Mouse (Mus musculus): ENCODE measurements around the gene Cacnb4. TPM values are rescaled to one million over a fixed set of nuclear protein-coding genes. Genes with fewer than 3 reads are reported as not detected.

Gene Cacnb4
- polyA plus RNA-seq, 1 experiment from 2014 or later = 6.6 TPM

- WGBS = 43% methylated on average over 8 of the region's 8 CpGs
- Histone ChIP-seq H3K27me3 (no peaks in the 10 kb centered on the region), H3K4me3 (peak overlapping the region; percentile 95), H3K27ac (no peak overlapping the region), H3K4me2 (peak overlapping the region; percentile 68), H3K4me1 (peaks cover 34% of the 10 kb centered on the region), H3K9ac (peak overlapping the region; percentile 93), H3K9me3 (replicated peaks) (no peaks in the 10 kb centered on the region; the same call in 1 of the 2 replicates), H3K36me3 (ENCODE audit: poor library complexity, severe bottlenecking) (no peaks in the 10 kb centered on the region)
- ATAC-seq = no peak
Measured at GRCm38 (mm10) chr2:52422871-52423610, 253.6 kb downstream of the Cacnb4 start.

DNA sequence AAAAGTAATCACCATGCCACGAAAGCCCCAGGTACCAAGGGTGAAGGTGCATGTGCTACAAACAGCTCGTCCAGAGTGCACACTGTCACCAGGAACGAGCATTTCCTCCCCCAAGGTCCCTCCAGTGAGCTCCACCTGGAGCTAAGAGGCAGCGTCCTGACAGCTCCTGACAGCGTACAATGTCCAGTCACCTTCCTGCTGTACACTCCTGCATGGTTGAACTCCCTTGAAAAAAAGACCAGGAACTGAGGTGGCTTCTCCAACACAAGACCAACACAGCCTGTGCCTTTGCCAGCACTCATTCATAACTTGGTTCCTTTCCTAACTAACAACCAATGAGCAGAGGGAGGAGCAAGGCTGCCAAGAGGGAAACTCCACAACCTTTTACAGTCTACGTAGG is 255.4 kb downstream of the Cacnb4 start:
- peaks cover 9% of the 10 kb centered on the region for H3K9me3 ChIP-seq (replicated peaks)
- WGBS = 58% methylated on average over 6 of the region's 6 CpGs
- H3K27ac ChIP-seq = no peak overlapping the region
- H3K4me3 ChIP-seq = no peak overlapping the region
- H3K4me1 ChIP-seq = peaks cover 34% of the 10 kb centered on the region
- H3K36me3 ChIP-seq (ENCODE audit: poor library complexity, severe bottlenecking) = peaks cover 10% of the 10 kb centered on the region
- H3K27me3 ChIP-seq = no peaks in the 10 kb centered on the region
- H3K9ac ChIP-seq = no peak overlapping the region
- no peak for ATAC-seq
- peak overlapping the region; percentile 8; the same call in 1 of the 2 replicates for H3K4me2 ChIP-seq

GRCm38 (mm10) chr2:52420001-52420710 is 256.5 kb downstream of the Cacnb4 start:
- H3K9ac ChIP-seq = no peak overlapping the region
- H3K9me3 ChIP-seq (replicated peaks) = peaks cover 16% of the 10 kb centered on the region
- 96% methylated on average over 7 of the region's 7 CpGs for WGBS
- no peak overlapping the region for H3K4me3 ChIP-seq
- no peak overlapping the region for H3K4me2 ChIP-seq
- H3K27me3 ChIP-seq = no peaks in the 10 kb centered on the region
- H3K4me1 ChIP-seq = peaks cover 29% of the 10 kb centered on the region
- peaks cover 21% of the 10 kb centered on the region for H3K36me3 ChIP-seq (ENCODE audit: poor library complexity, severe bottlenecking)
- H3K27ac ChIP-seq = no peak overlapping the region
- ATAC-seq = no peak

DNA sequence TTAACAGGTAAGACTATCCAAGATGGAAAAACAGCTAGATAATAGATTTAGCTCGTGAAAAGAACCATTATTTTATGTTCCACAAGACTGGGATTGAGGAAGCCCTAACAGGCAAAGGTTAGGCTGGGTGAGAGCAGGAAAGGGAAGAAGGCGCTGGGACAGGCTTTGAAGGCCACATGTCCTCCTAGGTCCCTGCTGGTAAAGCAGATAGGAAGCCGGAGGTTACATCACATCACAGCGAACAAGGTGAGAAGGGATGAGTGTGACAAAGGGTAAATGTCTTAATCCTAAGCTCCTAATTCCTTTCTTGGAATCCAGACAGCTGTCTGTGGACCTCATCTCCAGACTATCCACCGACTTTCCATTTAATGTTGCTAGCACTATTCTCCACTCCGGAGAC is 257.3 kb downstream of the Cacnb4 start:
- WGBS = 92% methylated on average over 6 of the region's 6 CpGs

GRCm38 (mm10) chr2:52412524-52413037 is 264.1 kb downstream of the Cacnb4 start:
- peaks cover 44% of the 10 kb centered on the region for H3K9me3 ChIP-seq (replicated peaks)
- H3K36me3 ChIP-seq (ENCODE audit: poor library complexity, severe bottlenecking) = peaks cover 87% of the 10 kb centered on the region
- no peak for ATAC-seq
- H3K4me3 ChIP-seq = no peak overlapping the region
- no peak overlapping the region for H3K27ac ChIP-seq
- no peak overlapping the region for H3K9ac ChIP-seq
- H3K27me3 ChIP-seq = no peaks in the 10 kb centered on the region
- WGBS = 99% methylated on average over 5 of the region's 5 CpGs
- H3K4me1 ChIP-seq = no peaks in the 10 kb centered on the region
- H3K4me2 ChIP-seq = no peak overlapping the region

More for the DNA sequence above, 257.3 kb downstream of the Cacnb4 start:
- no peak overlapping the region for H3K27ac ChIP-seq
- H3K9me3 ChIP-seq (replicated peaks) = peaks cover 16% of the 10 kb centered on the region
- peaks cover 29% of the 10 kb centered on the region for H3K4me1 ChIP-seq
- no peak overlapping the region for H3K4me2 ChIP-seq
- H3K36me3 ChIP-seq (ENCODE audit: poor library complexity, severe bottlenecking) = peaks cover 29% of the 10 kb centered on the region
- H3K9ac ChIP-seq = no peak overlapping the region
- no peak overlapping the region for H3K4me3 ChIP-seq
- ATAC-seq = no peak
- no peaks in the 10 kb centered on the region for H3K27me3 ChIP-seq

DNA sequence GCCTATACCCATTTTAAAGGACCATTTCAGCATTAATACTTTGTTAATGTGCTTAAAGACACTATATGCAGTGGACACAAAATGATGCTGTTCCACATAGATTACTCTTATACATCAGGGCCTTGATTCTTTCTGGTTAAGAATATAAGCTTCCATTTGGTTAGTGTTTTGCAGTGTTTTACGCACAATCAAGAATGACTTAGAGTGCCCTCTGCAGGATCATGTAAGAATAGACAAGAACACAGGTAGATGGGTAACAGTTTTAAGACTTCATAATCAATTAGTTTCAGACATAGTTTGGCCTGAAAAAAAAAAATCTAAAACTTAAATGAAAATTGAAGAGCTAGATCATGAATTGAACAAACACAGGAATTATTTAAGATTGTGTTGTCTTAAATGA is 270.2 kb downstream of the Cacnb4 start:
- Histone ChIP-seq H3K4me3 (no peak overlapping the region), H3K36me3 (ENCODE audit: poor library complexity, severe bottlenecking) (peaks cover 82% of the 10 kb centered on the region), H3K27ac (no peak overlapping the region), H3K4me1 (no peaks in the 10 kb centered on the region), H3K27me3 (no peaks in the 10 kb centered on the region), H3K9me3 (replicated peaks) (peaks cover 24% of the 10 kb centered on the region), H3K9ac (no peak overlapping the region), H3K4me2 (no peak overlapping the region)
- ATAC-seq = no peak
- WGBS = 94% methylated on average over 1 of the region's 1 CpGs

DNA sequence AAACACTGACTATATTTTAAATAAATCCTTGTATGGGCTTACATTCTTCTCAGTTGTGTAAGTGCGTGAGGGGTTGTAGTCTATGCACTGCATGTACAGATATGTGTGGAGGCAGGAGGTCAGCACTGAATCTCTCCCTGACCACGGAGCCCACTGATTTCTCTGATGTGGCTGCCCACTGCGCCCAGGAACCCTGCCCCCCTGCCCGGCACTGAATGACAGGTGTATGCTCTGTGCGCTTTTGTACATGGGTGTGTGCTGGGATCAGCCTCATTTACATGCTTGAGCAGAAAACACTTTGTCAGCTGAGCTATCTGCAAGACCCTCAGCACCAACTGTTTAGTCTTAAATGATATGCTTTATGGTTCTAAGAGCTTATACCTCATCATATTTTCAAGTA is 271.4 kb downstream of the Cacnb4 start:
- Histone ChIP-seq H3K4me3 (no peak overlapping the region), H3K4me2 (no peak overlapping the region), H3K27me3 (no peaks in the 10 kb centered on the region), H3K9me3 (replicated peaks) (peaks cover 13% of the 10 kb centered on the region), H3K36me3 (ENCODE audit: poor library complexity, severe bottlenecking) (peaks cover 75% of the 10 kb centered on the region), H3K27ac (no peak overlapping the region), H3K4me1 (no peaks in the 10 kb centered on the region), H3K9ac (no peak overlapping the region)
- 91% methylated on average over 5 of the region's 5 CpGs for WGBS
- no peak for ATAC-seq

DNA sequence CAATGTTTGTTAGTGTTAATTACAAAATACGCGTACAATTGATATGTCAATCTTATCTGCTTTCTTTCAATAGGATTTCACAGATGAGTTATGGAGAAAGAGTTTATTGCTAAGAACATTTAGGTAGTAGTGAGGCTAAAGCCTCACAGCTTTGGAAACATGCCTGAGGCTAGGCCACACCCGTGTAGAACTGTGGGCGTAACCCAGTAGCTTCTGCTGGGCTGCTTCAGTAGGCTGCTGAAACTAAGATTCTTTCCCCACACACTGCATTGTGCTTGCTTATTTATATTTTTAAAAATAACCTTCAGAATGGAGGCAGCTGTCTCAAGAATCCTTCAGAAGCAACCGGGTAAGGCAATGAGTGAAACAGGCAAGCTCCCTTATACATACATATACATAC is 282.1 kb downstream of the Cacnb4 start:
- H3K9ac ChIP-seq = no peak overlapping the region
- WGBS = 89% methylated on average over 5 of the region's 5 CpGs
- H3K4me2 ChIP-seq = no peak overlapping the region
- no peaks in the 10 kb centered on the region for H3K27me3 ChIP-seq
- ATAC-seq = no peak
- H3K4me1 ChIP-seq = no peaks in the 10 kb centered on the region
- peaks cover 6% of the 10 kb centered on the region for H3K36me3 ChIP-seq (ENCODE audit: poor library complexity, severe bottlenecking)
- no peaks in the 10 kb centered on the region for H3K9me3 ChIP-seq (replicated peaks)
- no peak overlapping the region for H3K4me3 ChIP-seq
- H3K27ac ChIP-seq = no peak overlapping the region

DNA sequence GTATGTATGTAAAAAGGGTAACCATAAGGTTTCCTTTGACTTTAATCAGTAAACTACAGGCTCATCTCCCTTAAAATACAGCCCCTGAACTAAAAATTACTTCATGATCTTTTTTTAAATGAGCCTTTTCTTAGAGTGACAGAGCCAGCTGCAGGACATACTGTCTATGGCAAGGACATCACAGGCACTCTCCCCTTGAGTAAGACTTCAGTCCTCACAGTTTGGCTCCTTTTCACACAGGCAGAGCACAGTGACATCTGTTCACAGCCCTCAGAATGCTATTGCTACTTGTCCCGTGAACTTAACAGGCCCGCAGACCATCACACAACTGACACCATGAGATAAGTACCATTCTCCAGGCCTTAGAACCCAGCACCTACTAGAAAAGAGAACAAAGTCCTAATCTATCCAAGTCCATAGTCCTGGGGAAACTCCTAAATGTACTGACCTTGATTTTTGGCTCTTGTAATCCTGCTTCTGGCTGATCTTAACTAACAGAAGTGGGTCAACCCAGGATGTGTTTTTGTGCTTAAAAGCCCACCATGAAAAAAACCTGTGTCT is 286.1 kb downstream of the Cacnb4 start:
- no peaks in the 10 kb centered on the region for H3K4me1 ChIP-seq
- no peak overlapping the region for H3K9ac ChIP-seq
- H3K36me3 ChIP-seq (ENCODE audit: poor library complexity, severe bottlenecking) = no peaks in the 10 kb centered on the region
- H3K9me3 ChIP-seq (replicated peaks) = no peaks in the 10 kb centered on the region
- H3K27me3 ChIP-seq = no peaks in the 10 kb centered on the region
- no peak overlapping the region for H3K4me2 ChIP-seq
- 76% methylated on average over 2 of the region's 2 CpGs for WGBS
- H3K27ac ChIP-seq = no peak overlapping the region
- no peak overlapping the region for H3K4me3 ChIP-seq
- no peak for ATAC-seq

- Histone ChIP-seq H3K9me3 (replicated peaks) (no peaks in the 10 kb centered on the region), H3K4me2 (no peak overlapping the region), H3K27ac (no peak overlapping the region), H3K9ac (no peak overlapping the region), H3K36me3 (ENCODE audit: poor library complexity, severe bottlenecking) (no peaks in the 10 kb centered on the region), H3K4me3 (no peak overlapping the region), H3K27me3 (no peaks in the 10 kb centered on the region), H3K4me1 (no peaks in the 10 kb centered on the region)
- ATAC-seq = no peak
- WGBS = 68% methylated on average over 3 of the region's 3 CpGs
Measured at GRCm38 (mm10) chr2:52389975-52390374, 286.7 kb downstream of the Cacnb4 start.

GRCm38 (mm10) chr2:52386451-52386850 is 290.2 kb downstream of the Cacnb4 start:
- no peaks in the 10 kb centered on the region for H3K4me1 ChIP-seq
- no peak for ATAC-seq
- H3K9me3 ChIP-seq (replicated peaks) = no peaks in the 10 kb centered on the region
- no peaks in the 10 kb centered on the region for H3K36me3 ChIP-seq (ENCODE audit: poor library complexity, severe bottlenecking)
- no peaks in the 10 kb centered on the region for H3K27me3 ChIP-seq
- WGBS = 90% methylated on average over 6 of the region's 6 CpGs
- H3K4me2 ChIP-seq = no peak overlapping the region
- no peak overlapping the region for H3K9ac ChIP-seq
- H3K27ac ChIP-seq = no peak overlapping the region
- no peak overlapping the region for H3K4me3 ChIP-seq

GRCm38 (mm10) chr2:52386037-52386436 is 290.6 kb downstream of the Cacnb4 start:
- Histone ChIP-seq H3K4me1 (no peaks in the 10 kb centered on the region), H3K4me2 (no peak overlapping the region), H3K27me3 (no peaks in the 10 kb centered on the region), H3K27ac (no peak overlapping the region), H3K4me3 (no peak overlapping the region), H3K9ac (no peak overlapping the region), H3K36me3 (ENCODE audit: poor library complexity, severe bottlenecking) (no peaks in the 10 kb centered on the region), H3K9me3 (replicated peaks) (no peaks in the 10 kb centered on the region)
- 74% methylated on average over 7 of the region's 7 CpGs for WGBS
- no peak for ATAC-seq

Measured in forebrain, embryonic 13.5 days (tissue).